Mouse (Mus musculus): ENCODE results near the gene Relt. TPM values are rescaled to one million over a fixed set of nuclear protein-coding genes. Genes with fewer than 3 reads are reported as not detected.
"Not testable (repeated sequence)": the region's sequence is repeated elsewhere in the genome, so short reads cannot be mapped to it uniquely, and the experiment has no call there.

The Relt gene
- total RNA-seq, 2 experiments from 2014 or later: 5.4 to 16.3 TPM

- intact Hi-C loops (cut with DNase I; ENCODE audit: low total_unique reads): loop anchor here (2.0 to 5.0 kb wide), 2 partner anchors 17 to 38 kb away; no protein-coding TSS in a partner anchor
- DNase-seq: no peak
These were observed 13.7 kb downstream of the Relt start for GRCm38 (mm10) chr7:100849508-100849907.

- intact Hi-C loops (cut with DNase I; ENCODE audit: low total_unique reads): loop anchor here (2.0 to 5.0 kb wide), 2 partner anchors 18 to 39 kb away; no protein-coding TSS in a partner anchor
These were observed 14.5 kb downstream of the Relt start for GRCm38 (mm10) chr7:100848744-100849143.

GRCm38 (mm10) chr7:100847131-100847530 is 16.1 kb downstream of the Relt start:
- DNase-seq: no peak
- intact Hi-C loops (cut with DNase I; ENCODE audit: low total_unique reads): loop anchor here (5.0 kb wide), 1 partner anchor 40 kb away; no protein-coding TSS in a partner anchor

More at GRCm38 (mm10) chr7:100848744-100849143, 14.5 kb downstream of the Relt start:
- DNase-seq: peak; percentile 70

- not testable (repeated sequence) for DNase-seq
- intact Hi-C loops (cut with DNase I; ENCODE audit: low total_unique reads): loop anchor here (5.0 kb wide), 1 partner anchor 41 kb away; no protein-coding TSS in a partner anchor
These were observed 17.2 kb downstream of the Relt start for GRCm38 (mm10) chr7:100846033-100846432.

- intact Hi-C loops (cut with DNase I; ENCODE audit: low total_unique reads): loop anchor here (5.0 kb wide), 1 partner anchor 42 kb away; no protein-coding TSS in a partner anchor
- peak; percentile 40 for DNase-seq
These were observed 17.8 kb downstream of the Relt start for GRCm38 (mm10) chr7:100845412-100845811.

- DNase-seq: no peak
- intact Hi-C loops (cut with DNase I; ENCODE audit: low total_unique reads): loop anchor here (5.0 kb wide), 1 partner anchor 42 kb away; no protein-coding TSS in a partner anchor
These were observed 18.2 kb downstream of the Relt start for GRCm38 (mm10) chr7:100845026-100845400.

GRCm38 (mm10) chr7:100844385-100845025 is 18.7 kb downstream of the Relt start:
- DNase-seq: no peak
- intact Hi-C loops (cut with DNase I; ENCODE audit: low total_unique reads): loop anchor here (5.0 kb wide), 1 partner anchor 43 kb away; no protein-coding TSS in a partner anchor

GRCm38 (mm10) chr7:100843866-100844265 is 19.4 kb downstream of the Relt start:
- intact Hi-C loops (cut with DNase I; ENCODE audit: low total_unique reads): no loop called here
- DNase-seq: no peak

- intact Hi-C loops (cut with DNase I; ENCODE audit: low total_unique reads): no loop called here
- no peak for DNase-seq
These were observed 21.1 kb downstream of the Relt start for GRCm38 (mm10) chr7:100842175-100842574.

- no peak for DNase-seq
- intact Hi-C loops (cut with DNase I; ENCODE audit: low total_unique reads): no loop called here
These were observed 21.6 kb downstream of the Relt start for GRCm38 (mm10) chr7:100841608-100842007.

- intact Hi-C loops (cut with DNase I; ENCODE audit: low total_unique reads): no loop called here
These were observed 22.3 kb downstream of the Relt start for GRCm38 (mm10) chr7:100840906-100841305.

GRCm38 (mm10) chr7:100839632-100840402 is 23.4 kb downstream of the Relt start:
- no peak for DNase-seq
- intact Hi-C loops (cut with DNase I; ENCODE audit: low total_unique reads): no loop called here

More at GRCm38 (mm10) chr7:100840906-100841305, 22.3 kb downstream of the Relt start:
- no peak for DNase-seq

- intact Hi-C loops (cut with DNase I; ENCODE audit: low total_unique reads): no loop called here
- DNase-seq: no peak
These were observed 25.5 kb downstream of the Relt start for GRCm38 (mm10) chr7:100837701-100838100.

- intact Hi-C loops (cut with DNase I; ENCODE audit: low total_unique reads): no loop called here
- no peak for DNase-seq
These were observed 26.6 kb downstream of the Relt start for GRCm38 (mm10) chr7:100836657-100837056.

GRCm38 (mm10) chr7:100835711-100836110 is 27.5 kb downstream of the Relt start:
- DNase-seq: no peak
- intact Hi-C loops (cut with DNase I; ENCODE audit: low total_unique reads): no loop called here

GRCm38 (mm10) chr7:100835168-100835567 is 28.1 kb downstream of the Relt start:
- intact Hi-C loops (cut with DNase I; ENCODE audit: low total_unique reads): no loop called here
- DNase-seq: no peak

GRCm38 (mm10) chr7:100833859-100834258 is 29.4 kb downstream of the Relt start:
- DNase-seq: no peak
- intact Hi-C loops (cut with DNase I; ENCODE audit: low total_unique reads): no loop called here

GRCm38 (mm10) chr7:100828549-100828948 is 34.7 kb downstream of the Relt start:
- no peak for DNase-seq
- intact Hi-C loops (cut with DNase I; ENCODE audit: low total_unique reads): no loop called here

GRCm38 (mm10) chr7:100824661-100825060 is 38.6 kb downstream of the Relt start:
- peak; percentile 38 for DNase-seq
- intact Hi-C loops (cut with DNase I; ENCODE audit: low total_unique reads): no loop called here

GRCm38 (mm10) chr7:100818401-100819064 is 44.7 kb downstream of the Relt start:
- intact Hi-C loops (cut with DNase I; ENCODE audit: low total_unique reads): no loop called here
- no peak for DNase-seq

Measured in gastrocnemius, postnatal 14 days (tissue).